Mouse (Mus musculus) urinary bladder, postnatal 25 days (tissue): ENCODE data around the gene Uba5.

ENCODE experiments used
- DNase-seq: peaks from one replicate; pipeline ENCODE4 v3.0.0; 2022; ENCODE audit warnings: low spot score

The Uba5 gene

DNA sequence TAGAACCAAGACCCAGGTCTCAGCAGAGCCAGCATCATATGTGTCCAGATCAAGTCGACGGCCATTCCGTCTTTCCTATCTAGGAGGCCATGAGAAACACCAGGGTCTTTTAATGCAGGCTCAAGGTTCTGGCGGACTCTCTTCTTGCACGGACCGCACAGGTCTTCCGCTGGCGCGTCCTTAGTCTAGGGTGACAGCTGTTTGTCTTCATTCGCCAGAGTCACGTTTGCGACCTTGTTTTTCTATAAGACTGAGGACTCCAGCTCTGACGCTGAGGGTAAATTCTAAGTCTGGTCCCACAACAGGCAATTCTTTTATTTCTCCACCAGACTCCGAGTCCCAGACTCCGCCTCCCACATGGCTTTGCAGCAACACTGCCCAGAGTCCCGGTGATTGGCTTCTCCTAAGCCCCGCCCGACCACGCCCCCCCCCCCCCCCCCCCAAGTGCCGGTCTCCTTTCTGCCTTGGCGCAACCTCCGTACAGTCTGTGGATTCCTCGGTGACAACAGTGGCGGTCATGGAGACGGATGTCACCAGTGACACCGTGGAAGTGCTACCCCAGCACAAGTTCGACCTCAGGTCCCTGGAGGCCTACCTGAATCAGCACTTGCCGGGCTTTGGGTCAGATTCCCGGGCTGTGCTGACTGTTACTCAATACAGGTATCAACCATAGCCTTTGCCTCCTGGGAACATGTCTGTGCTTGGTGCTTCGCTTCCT, 469 bp upstream of the Uba5 start, which contains the start of gene Acad11:
Gene Acad11, plus strand, starts transcription at position 134 of the 718 bp plus-strand sequence.
- DNase-seq: peak; percentile 76

- DNase-seq: no peak
Observed at GRCm38 (mm10) chr9:104051028-104051427, 11.9 kb downstream of the Uba5 start.

DNA sequence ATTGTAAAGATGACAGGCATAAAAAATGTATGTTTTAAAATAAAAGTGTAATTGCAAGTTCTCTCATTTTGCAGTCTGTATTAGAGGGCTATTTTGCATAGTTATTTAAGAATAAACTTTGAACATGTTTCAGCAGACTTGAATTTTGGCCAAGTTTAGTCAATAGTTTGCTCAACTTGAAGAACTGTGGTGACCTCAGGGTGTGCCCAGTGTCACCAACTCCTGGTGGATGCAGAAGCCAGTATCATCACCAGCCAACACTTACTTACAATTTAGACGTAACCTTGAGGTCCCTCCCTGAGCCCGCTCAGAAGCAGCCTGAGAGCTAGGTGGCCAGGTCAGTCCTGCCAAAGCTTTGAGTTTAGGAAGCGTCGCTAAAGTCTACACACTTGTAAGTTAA, 19.3 kb downstream of the Uba5 start:
- no peak for DNase-seq

- no peak for DNase-seq
Observed at GRCm38 (mm10) chr9:104040362-104040761, 22.6 kb downstream of the Uba5 start, which contains the start of gene Gm28305. Gene Gm28305, plus strand, starts transcription at chr9:104040662.

DNA sequence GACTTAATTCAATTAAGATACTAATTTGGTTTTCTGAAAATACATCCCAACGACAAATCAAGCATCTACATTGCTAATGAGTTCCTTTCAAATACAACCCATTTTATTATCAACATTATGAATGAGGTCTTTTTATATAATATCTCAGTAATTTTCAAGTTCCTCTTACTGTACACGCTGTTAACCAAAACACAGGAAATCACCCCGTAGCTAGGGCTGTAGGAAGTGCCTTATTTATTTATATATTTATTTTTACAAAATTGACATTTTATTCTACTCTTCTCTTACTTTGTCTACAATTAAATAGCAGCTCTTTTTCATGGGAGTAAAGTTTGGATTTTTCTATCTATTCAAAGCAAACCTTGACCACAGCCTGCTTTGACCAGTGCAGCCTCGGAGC, 23.2 kb downstream of the Uba5 start:
- no peak for DNase-seq

GRCm38 (mm10) chr9:104039031-104039695, 23.8 kb downstream of the Uba5 start:
- DNase-seq: no peak

DNA sequence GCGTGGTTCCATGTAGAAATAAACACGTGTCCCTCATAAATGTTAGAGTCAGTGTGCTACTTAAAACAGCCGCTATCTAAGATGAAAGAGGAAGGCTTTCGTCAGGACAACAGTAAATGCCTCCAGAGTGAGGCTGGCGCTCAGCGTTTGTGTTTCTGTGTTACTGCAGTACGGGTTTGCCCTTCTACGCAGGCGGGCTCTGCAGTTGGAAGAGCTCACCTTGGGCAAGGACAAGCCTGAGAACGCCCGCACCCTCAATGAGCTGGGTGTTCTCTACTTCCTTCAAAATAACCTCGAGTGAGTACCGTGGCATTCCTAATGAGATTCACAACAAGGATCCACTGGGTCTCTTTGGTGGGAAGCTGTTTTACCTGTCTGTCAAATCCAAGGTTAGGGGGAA, 24.7 kb downstream of the Uba5 start:
- DNase-seq: no peak

DNA sequence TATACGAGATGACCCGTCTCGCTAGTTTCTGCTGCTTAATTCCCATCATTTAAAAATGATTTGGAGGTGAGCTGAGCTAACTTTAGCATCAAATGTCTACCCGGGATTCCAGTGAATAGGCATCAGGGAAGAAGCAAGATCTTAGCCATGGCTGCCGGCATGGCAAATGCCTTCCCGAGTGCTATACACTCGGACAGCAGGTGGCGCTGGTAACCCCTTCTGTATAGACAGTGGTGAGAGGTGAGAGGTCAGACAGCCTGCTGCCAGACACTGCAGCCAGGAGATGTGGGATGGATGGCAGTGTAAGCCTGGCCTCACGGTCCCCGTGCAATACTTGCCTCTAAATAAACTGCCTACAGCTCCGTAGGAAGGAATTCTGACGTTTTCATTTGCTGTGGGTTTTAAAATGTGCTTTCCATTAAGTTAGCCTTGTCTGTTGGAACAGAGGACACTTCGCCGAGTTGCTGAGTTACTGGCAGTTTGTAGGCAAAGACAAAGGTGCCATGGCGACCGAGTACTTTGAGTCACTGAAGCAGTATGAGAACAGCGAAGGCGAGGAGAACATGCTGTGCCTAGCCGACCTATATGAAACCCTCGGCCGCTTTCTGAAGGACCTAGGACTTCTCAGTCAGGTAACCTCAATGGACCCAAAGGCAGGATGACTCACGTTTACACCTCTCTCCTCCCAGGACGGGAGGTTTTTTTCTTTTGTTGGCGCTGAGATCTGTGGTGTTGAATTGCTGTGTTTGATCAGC, 27.5 kb downstream of the Uba5 start:
- DNase-seq: peak; percentile 75

DNA sequence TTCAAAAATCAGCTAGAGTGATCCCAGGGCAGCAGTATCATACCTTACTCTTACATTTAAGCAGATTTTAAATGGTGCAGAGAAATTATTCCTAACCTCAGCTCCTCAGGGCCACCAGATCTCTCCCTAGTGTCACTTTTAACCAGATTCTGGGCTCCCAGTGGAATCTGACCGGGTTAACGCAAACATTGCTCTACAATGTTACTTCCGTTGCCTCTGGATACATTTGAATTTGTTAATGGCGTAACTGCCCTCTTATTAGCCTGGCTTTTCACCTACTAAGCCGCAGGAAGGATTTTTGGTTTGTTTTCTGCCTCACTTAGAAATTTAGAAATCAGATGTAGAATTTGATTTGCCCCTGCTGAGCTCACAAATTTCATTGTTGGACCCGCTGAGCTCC, 28.2 kb downstream of the Uba5 start:
- DNase-seq: no peak

GRCm38 (mm10) chr9:104034231-104034630, 28.7 kb downstream of the Uba5 start:
- DNase-seq: no peak

DNA sequence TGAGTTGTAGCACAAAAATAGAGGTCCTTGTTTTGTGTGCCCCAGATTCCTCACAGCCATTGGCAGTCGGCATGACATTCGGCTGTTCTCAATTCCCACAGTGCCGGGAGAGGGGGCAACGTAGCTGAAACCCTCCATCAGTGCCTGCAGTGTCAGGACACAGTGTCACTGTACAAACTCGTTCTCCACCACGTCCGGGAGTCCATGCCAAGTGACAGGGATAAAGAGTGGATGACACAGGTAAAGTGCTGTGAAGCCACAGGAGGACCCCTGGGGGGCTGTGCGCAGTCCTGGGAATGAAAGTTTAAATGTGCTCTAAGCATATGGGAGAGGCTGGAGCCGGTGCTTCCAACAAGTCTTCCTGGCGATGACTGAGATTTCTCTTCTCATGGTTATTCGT, 33.1 kb downstream of the Uba5 start:
- no peak for DNase-seq

DNA sequence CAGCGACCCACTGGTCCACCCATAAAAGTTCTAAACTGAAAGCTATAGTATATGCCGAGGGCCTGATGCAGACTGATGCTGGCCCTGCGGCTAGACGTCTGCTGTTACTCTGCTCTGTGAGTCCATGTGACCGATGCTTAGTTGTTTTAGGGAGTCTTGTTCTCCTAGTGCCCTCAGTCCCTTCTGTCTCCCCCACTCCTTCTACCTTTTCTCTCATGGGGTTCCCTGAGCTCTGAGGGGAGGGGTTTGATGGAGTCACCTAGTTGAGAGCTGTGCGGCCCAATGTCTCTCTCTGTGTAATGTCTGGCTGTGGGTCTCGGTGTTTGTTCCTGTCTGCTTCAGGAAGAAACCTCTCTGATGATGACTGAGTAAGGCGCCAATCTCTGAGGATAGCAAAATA, 35.7 kb downstream of the Uba5 start:
- DNase-seq: no peak

DNA sequence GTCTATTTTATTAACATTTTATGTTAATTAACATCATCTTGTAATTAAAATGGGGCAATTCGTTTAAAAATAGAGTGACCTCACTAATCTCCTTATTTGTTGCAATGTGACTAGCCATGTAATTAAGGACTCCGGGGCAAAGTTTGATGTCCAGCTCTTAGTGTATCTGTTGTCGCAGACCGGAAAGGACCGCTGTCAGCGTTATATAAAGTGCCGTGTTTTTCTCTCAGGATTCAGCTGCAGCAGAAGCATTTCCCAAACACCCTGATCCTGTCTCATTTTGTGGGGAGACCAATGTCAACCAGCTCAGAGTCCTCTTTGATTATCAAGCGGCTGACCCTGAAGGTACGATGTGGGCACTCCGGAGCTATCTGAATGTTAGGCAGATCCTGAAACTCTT, 41.9 kb downstream of the Uba5 start:
- no peak for DNase-seq

DNA sequence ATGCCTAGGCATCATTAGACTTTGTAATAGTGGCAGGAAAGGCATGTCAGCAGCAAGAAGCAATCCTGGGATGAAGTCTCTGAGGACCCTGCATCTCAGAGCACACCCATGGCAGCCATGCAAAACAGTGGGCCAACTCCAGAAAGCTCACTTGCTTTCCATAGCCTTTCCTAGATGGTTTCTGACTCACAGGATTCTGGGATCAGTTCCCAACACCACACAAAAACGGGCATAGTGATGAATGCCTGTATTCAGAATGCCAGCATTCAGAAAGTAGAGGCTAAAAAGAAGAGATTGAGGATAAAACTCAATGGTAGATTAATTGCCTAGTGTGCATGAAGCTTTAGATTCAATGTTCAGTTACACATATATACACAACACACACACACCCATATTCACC, 48.4 kb downstream of the Uba5 start:
- no peak for DNase-seq

DNA sequence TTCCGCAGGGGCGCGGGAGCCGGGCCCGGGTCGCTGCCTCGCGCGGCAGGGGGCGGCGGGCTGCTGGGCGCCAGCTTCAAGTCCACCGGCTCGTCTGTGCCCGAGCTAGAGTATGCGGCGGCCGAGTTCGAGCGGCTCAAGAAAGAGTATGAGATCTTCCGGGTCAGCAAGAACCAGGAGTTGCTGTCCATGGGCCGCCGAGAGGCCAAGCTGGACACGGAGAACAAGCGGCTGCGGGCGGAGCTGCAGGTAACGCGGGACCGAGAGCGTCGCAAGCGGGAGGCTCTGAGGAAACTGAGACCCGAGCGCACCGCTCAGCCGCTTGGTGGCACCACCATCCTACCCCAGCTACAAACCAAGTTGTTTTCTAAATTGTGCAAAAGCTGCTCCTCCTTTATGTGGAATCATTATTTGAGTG, 60.0 kb downstream of the Uba5 start:
- peak; percentile 50 for DNase-seq

DNA sequence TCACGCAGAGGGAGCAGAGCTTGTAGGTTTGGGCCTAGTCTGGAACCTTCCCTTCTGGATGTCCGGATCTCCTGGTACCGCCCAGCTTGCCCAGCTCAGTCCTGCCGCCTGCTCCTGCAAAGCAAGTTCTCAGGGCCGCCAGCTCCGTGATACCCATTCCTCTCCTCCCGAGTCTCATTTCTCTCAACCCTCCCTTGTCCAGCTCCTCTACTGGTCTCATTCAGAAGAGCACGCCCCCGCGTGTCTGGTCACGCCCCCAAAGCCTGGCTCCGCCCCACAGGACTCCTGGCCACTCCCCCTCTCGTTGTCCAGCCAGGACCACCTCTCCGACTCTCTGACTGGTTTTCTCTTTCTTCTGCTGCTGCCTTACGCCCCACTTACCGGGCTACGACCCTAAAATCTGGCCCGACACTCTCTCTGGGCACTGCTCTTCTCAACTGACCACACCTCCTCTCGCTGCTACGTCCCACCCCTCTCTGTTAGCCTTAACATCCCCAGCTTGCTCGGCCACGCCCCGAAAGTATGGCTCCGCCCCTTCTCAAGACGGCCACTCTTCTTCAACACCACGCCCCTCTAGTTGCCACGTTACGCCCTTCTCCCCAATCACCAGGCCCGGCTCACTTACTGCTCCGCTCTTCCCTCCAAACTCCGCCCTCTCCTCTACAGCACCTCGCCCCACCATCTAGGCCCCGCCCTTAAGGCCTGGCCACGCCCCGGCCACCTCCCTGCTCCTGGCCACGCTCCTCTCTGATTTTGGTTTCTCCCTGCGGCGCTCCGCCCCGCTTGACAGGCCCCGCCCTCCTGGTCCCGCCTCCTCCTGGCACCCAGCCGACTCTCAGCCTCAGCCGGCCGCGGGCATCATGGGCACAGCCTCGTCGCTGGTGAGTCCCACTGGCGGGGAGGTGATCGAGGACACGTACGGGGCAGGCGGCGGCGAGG, 60.7 kb downstream of the Uba5 start, which contains the start of gene Nphp3:
Gene Nphp3, plus strand, starts transcription at position 624 of the 939 bp plus-strand sequence.
- DNase-seq: peak; percentile 98

DNA sequence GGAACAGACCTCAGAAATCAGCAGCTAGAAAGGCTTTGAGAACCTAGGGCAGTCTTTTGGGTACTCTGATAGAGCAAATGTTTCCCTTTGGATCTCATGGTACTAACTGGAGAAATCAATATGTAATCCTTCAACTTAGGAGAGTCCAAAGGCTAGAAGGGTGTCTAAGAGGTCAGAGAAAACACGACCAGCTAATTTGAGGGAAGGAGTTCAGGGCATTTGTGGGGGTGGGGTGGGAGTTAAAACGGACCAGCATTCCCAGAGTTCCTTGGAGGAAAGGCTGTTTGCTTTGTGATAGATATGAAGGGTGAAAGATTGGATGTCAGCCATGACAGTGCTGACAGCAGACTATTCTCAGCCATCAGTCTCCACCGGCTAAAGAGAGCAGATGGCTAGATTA, 62.3 kb downstream of the Uba5 start:
- no peak for DNase-seq
